10 mouse cellular contexts compared by ENCODE assay signal in the genomic region with DNA sequence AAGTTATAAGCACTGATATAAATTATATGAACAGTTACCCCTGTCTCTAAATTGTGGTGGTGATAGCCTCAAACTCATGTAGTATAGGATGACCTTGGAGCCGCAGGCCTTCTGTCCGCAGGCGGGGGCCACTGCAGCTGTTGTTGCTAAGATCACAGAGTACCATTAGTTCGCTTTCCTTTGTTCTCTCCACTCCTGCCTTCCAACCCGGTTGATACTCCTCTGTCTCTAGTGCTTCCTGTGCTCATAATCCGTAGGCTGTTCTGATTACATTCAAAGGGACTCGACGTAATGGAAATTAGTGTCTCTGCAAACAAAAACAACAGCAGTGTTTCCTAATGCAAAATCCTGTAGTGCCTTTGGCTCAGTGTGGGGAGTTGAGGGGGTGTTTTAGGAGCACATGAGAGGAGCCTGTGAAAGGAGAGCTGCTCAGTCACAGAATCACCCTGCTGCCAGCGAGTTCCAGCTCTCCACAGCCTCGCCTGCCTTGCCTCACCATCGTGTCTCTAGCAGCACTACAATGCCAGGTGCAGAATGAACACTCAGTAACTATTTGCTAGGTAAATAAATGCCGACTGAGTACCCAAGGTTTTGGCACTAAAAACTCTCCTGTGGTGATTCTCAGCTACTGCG. TPM values are rescaled to one million over a fixed set of nuclear protein-coding genes. Genes with fewer than 3 reads are reported as not detected.
DNase-seq lines count a peak whose midpoint lies in the region; ATAC-seq and TF ChIP-seq lines count a peak whose summit lies in the region.
"Had no signal": no experiment of that assay in that cellular context is flagged by ENCODE, and none has a peak within 500 bp of the region (broad histone marks: within the 10 kb centered on the region; RNA-seq: fewer than 3 reads in every experiment).

No protein-coding gene starts in this region.

- no peak overlapping the region for H3K4me2 ChIP-seq in lung, embryonic 16.5 days (ENCODE audit: low read depth, low read length)
- no peak overlapping the region for H3K4me2 ChIP-seq in hindbrain, embryonic 13.5 days
- H3K4me2 ChIP-seq in kidney, embryonic 14.5 days (replicated peaks; ENCODE audit: low read depth, low read length), result no peak overlapping the region
- H3K4me2 ChIP-seq: neural tube, embryonic 12.5 days had no signal

- H3K36me3 ChIP-seq in lung, embryonic 16.5 days (ENCODE audit: control insufficient read depth, insufficient read depth, low read length), result no peaks in the 10 kb centered on the region
- H3K36me3 ChIP-seq in hindbrain, embryonic 13.5 days, result peaks cover 4% of the 10 kb centered on the region; the same call in 1 of the 2 replicates
- H3K36me3 ChIP-seq in kidney, embryonic 14.5 days (ENCODE audit: control insufficient read depth, insufficient read depth, low read length), result no peaks in the 10 kb centered on the region; the same call in 1 of the 2 replicates
- H3K36me3 ChIP-seq: neural tube, embryonic 12.5 days had no signal

- ATAC-seq in lung, embryonic 16.5 days (ENCODE audit: low read depth), result peak; percentile 80
- ATAC-seq in hindbrain, embryonic 13.5 days (ENCODE audit: low FRiP score), result no peak
- no peak for ATAC-seq in kidney, embryonic 14.5 days (ENCODE audit: low FRiP score, low TSS enrichment)

- no peaks in the 10 kb centered on the region for H3K9me3 ChIP-seq in lung, embryonic 16.5 days (ENCODE audit: control insufficient read depth, low read length)
- H3K9me3 ChIP-seq in hindbrain, embryonic 13.5 days, result no peaks in the 10 kb centered on the region
- H3K9me3 ChIP-seq in kidney, embryonic 14.5 days (ENCODE audit: control insufficient read depth, low read length), result peaks cover 3% of the 10 kb centered on the region; the same call in 1 of the 2 replicates
- H3K9me3 ChIP-seq: neural tube, embryonic 12.5 days had no signal

- 51% methylated on average over 13 of the region's 13 CpGs for WGBS in lung, embryonic 16.5 days
- WGBS in hindbrain, embryonic 13.5 days, result 45% methylated on average over 13 of the region's 13 CpGs
- 49% methylated on average over 13 of the region's 13 CpGs for WGBS in kidney, embryonic 14.5 days

- H3K27ac ChIP-seq in gastrocnemius, adult 2 months, result peak overlapping the region; percentile 1; the same call in 1 of the 2 replicates
- peak overlapping the region; percentile 31; the same call in 1 of the 2 replicates for H3K27ac ChIP-seq in lung, embryonic 16.5 days (ENCODE audit: low read length)
- H3K27ac ChIP-seq in hindbrain, embryonic 13.5 days, result no peak overlapping the region
- H3K27ac ChIP-seq in kidney, embryonic 14.5 days (ENCODE audit: low read depth, low read length), result no peak overlapping the region
- H3K27ac ChIP-seq: neural tube, embryonic 12.5 days had no signal

- intact Hi-C loops in gastrocnemius, adult 2 months (cut with DNase I), result loop anchor here (5.0 kb wide), 1 partner anchor 34 kb away; no protein-coding TSS in a partner anchor

- H3K4me3 ChIP-seq in gastrocnemius, adult 2 months, result no peak overlapping the region
- H3K4me3 ChIP-seq in lung, embryonic 16.5 days (ENCODE audit: low read length), result no peak overlapping the region
- H3K4me3 ChIP-seq in hindbrain, embryonic 13.5 days, result no peak overlapping the region
- no peak overlapping the region for H3K4me3 ChIP-seq in kidney, embryonic 14.5 days (ENCODE audit: low read length)
- H3K4me3 ChIP-seq: neural tube, embryonic 12.5 days had no signal

- peak; percentile 19 for DNase-seq in gastrocnemius, adult 2 months
- DNase-seq in gastrocnemius, postnatal 4 days (ENCODE audit: low spot score in 2 of 2), result no peak
- peak; percentile 7 for DNase-seq in right cerebral cortex, postnatal 25 days
- no peak for DNase-seq in right cerebral cortex, postnatal 4 days
- no peak for DNase-seq in thymus, postnatal 14 days
- DNase-seq: adrenal gland, postnatal 10 days had no signal

- no peaks in the 10 kb centered on the region for H3K27me3 ChIP-seq in lung, embryonic 16.5 days (ENCODE audit: control insufficient read depth, insufficient read depth, low read depth, low read length)
- H3K27me3 ChIP-seq in hindbrain, embryonic 13.5 days, result no peaks in the 10 kb centered on the region
- H3K27me3 ChIP-seq in kidney, embryonic 14.5 days (ENCODE audit: control insufficient read depth, insufficient read depth, low read length), result no peaks in the 10 kb centered on the region
- H3K27me3 ChIP-seq: neural tube, embryonic 12.5 days had no signal

- TF ChIP-seq CTCF in gastrocnemius, adult 2 months (IDR thresholded peaks at IDR 0.05), result no peak

- no peak overlapping the region for H3K9ac ChIP-seq in lung, embryonic 16.5 days (ENCODE audit: low read length)
- H3K9ac ChIP-seq in hindbrain, embryonic 13.5 days, result no peak overlapping the region
- no peak overlapping the region for H3K9ac ChIP-seq in kidney, embryonic 14.5 days (ENCODE audit: low read depth, low read length)
- H3K9ac ChIP-seq: neural tube, embryonic 12.5 days had no signal

- H3K4me1 ChIP-seq in lung, embryonic 16.5 days (replicated peaks; ENCODE audit: control insufficient read depth, insufficient read depth, low read length), result no peaks in the 10 kb centered on the region
- no peaks in the 10 kb centered on the region for H3K4me1 ChIP-seq in hindbrain, embryonic 13.5 days (replicated peaks)
- no peaks in the 10 kb centered on the region for H3K4me1 ChIP-seq in kidney, embryonic 14.5 days (ENCODE audit: control insufficient read depth, insufficient read depth, low read length)
- H3K4me1 ChIP-seq: neural tube, embryonic 12.5 days had no signal

RNA-seq across cellular contexts. Expression of a gene that starts 53.9 kb away (rescaled TPM):
- 1 to 10 TPM; 8.1 to 8.7 TPM for total RNA-seq in gastrocnemius, adult 2 months (2021)
- 10 to 100 TPM; 24.9 to 25.9 TPM for total RNA-seq in gastrocnemius, postnatal 4 days (2021)
- polyA plus RNA-seq in lung, embryonic 16.5 days (2015; fragmentation: Nextera tagmentation; extraction: Ambion mirVana), result 26.7 and 27.9 TPM in 2 replicates
- polyA plus RNA-seq in hindbrain, embryonic 13.5 days (2015; fragmentation: Nextera tagmentation; extraction: Ambion mirVana), result 17.6 and 17.9 TPM in 2 replicates
- 15.8 and 37.8 TPM in 2 replicates for polyA plus RNA-seq in kidney, embryonic 14.5 days (2014; fragmentation: Nextera tagmentation; extraction: Ambion mirVana)

Comparison
In these comparisons a context has a peak if more than half of its experiments do, and no peak if none do; other contexts are left out.
1. DNase-seq: peak in gastrocnemius, adult 2 months (single experiment) and right cerebral cortex, postnatal 25 days (single experiment); none in gastrocnemius, postnatal 4 days (0 of 2), right cerebral cortex, postnatal 4 days (single experiment) and thymus, postnatal 14 days (single experiment).
2. H3K27ac ChIP-seq: peak in gastrocnemius, adult 2 months (single experiment) and lung, embryonic 16.5 days (single experiment); none in hindbrain, embryonic 13.5 days (single experiment) and kidney, embryonic 14.5 days (single experiment).